Mouse (Mus musculus): ENCODE results near the gene Scd4. TPM values are rescaled to one million over a fixed set of nuclear protein-coding genes. Genes with fewer than 3 reads are reported as not detected.

Gene Scd4
- polyA plus RNA-seq, 1 experiment from 2014 or later, result 0.08 TPM

- ATAC-seq (ENCODE audit: low FRiP score, low TSS enrichment), result no peak; the same call in 1 of the 2 replicates
- Histone ChIP-seq H3K4me2 (replicated peaks; ENCODE audit: low read depth) (no peak overlapping the region), H3K27me3 (ENCODE audit: control insufficient read depth, insufficient read depth, low read length) (no peaks in the 10 kb centered on the region), H3K4me3 (ENCODE audit: low read depth, low read length) (no peak overlapping the region), H3K9ac (ENCODE audit: low read length) (no peak overlapping the region), H3K4me1 (replicated peaks; ENCODE audit: control insufficient read depth, insufficient read depth) (peaks cover 10% of the 10 kb centered on the region), H3K36me3 (ENCODE audit: control insufficient read depth, insufficient read depth, low read length) (peaks cover 41% of the 10 kb centered on the region), H3K27ac (replicated peaks) (no peak overlapping the region), H3K9me3 (ENCODE audit: control insufficient read depth, low read length) (no peaks in the 10 kb centered on the region)
- 54% methylated on average over 9 of the region's 9 CpGs for WGBS
- no peak for TF ChIP-seq CTCF (IDR thresholded peaks at IDR 0.05; ENCODE audit: low read depth)
- TF ChIP-seq EP300 (optimal IDR thresholded peaks at IDR 0.05), result no peak
- DNase-seq (ENCODE audit: low spot score), result peak; percentile 17
These were observed 31.1 kb upstream of the Scd4 start for GRCm38 (mm10) chr19:44301671-44302305.

- H3K4me2 ChIP-seq (replicated peaks; ENCODE audit: low read depth), result no peak overlapping the region
These were observed 30.0 kb upstream of the Scd4 start for GRCm38 (mm10) chr19:44302901-44303300.

GRCm38 (mm10) chr19:44303502-44303901 lies 29.4 kb upstream of the Scd4 start:
- no peak for TF ChIP-seq EP300 (optimal IDR thresholded peaks at IDR 0.05)
- TF ChIP-seq CTCF (IDR thresholded peaks at IDR 0.05; ENCODE audit: low read depth), result no peak
- Histone ChIP-seq H3K4me2 (replicated peaks; ENCODE audit: low read depth) (no peak overlapping the region), H3K4me1 (replicated peaks; ENCODE audit: control insufficient read depth, insufficient read depth) (peaks cover 4% of the 10 kb centered on the region; the same call in 1 of the 2 replicates), H3K9ac (ENCODE audit: low read length) (no peak overlapping the region), H3K27ac (replicated peaks) (no peak overlapping the region), H3K4me3 (ENCODE audit: low read depth, low read length) (no peak overlapping the region), H3K27me3 (ENCODE audit: control insufficient read depth, insufficient read depth, low read length) (no peaks in the 10 kb centered on the region), H3K9me3 (ENCODE audit: control insufficient read depth, low read length) (no peaks in the 10 kb centered on the region), H3K36me3 (ENCODE audit: control insufficient read depth, insufficient read depth, low read length) (peaks cover 41% of the 10 kb centered on the region)
- 31% methylated on average over 8 of the region's 8 CpGs for WGBS
- ATAC-seq (ENCODE audit: low FRiP score, low TSS enrichment) (no peak), DNase-seq (ENCODE audit: low spot score) (peak; percentile 18)

More at GRCm38 (mm10) chr19:44302901-44303300, 30.0 kb upstream of the Scd4 start:
- TF ChIP-seq EP300 (optimal IDR thresholded peaks at IDR 0.05) (no peak), CTCF (IDR thresholded peaks at IDR 0.05; ENCODE audit: low read depth) (no peak)
- Histone ChIP-seq H3K36me3 (ENCODE audit: control insufficient read depth, insufficient read depth, low read length) (peaks cover 44% of the 10 kb centered on the region), H3K4me3 (ENCODE audit: low read depth, low read length) (no peak overlapping the region), H3K27me3 (ENCODE audit: control insufficient read depth, insufficient read depth, low read length) (no peaks in the 10 kb centered on the region), H3K4me1 (replicated peaks; ENCODE audit: control insufficient read depth, insufficient read depth) (peaks cover 8% of the 10 kb centered on the region; the same call in 1 of the 2 replicates), H3K9ac (ENCODE audit: low read length) (no peak overlapping the region), H3K27ac (replicated peaks) (no peak overlapping the region), H3K9me3 (ENCODE audit: control insufficient read depth, low read length) (no peaks in the 10 kb centered on the region)
- no peak for ATAC-seq (ENCODE audit: low FRiP score, low TSS enrichment)
- peak; percentile 12 for DNase-seq (ENCODE audit: low spot score)
- 50% methylated on average over 11 of the region's 11 CpGs for WGBS

GRCm38 (mm10) chr19:44304419-44304818 lies 28.5 kb upstream of the Scd4 start:
- H3K4me1 ChIP-seq (replicated peaks; ENCODE audit: control insufficient read depth, insufficient read depth), result peaks cover 2% of the 10 kb centered on the region; the same call in 1 of the 2 replicates
- TF ChIP-seq CTCF (IDR thresholded peaks at IDR 0.05; ENCODE audit: low read depth), result no peak
- TF ChIP-seq EP300 (optimal IDR thresholded peaks at IDR 0.05), result no peak
- H3K27me3 ChIP-seq (ENCODE audit: control insufficient read depth, insufficient read depth, low read length), result no peaks in the 10 kb centered on the region
- H3K9me3 ChIP-seq (ENCODE audit: control insufficient read depth, low read length), result no peaks in the 10 kb centered on the region
- no peak overlapping the region for H3K4me3 ChIP-seq (ENCODE audit: low read depth, low read length)
- H3K36me3 ChIP-seq (ENCODE audit: control insufficient read depth, insufficient read depth, low read length), result peaks cover 37% of the 10 kb centered on the region
- ATAC-seq (ENCODE audit: low FRiP score, low TSS enrichment), result no peak
- no peak for DNase-seq (ENCODE audit: low spot score)
- H3K4me2 ChIP-seq (replicated peaks; ENCODE audit: low read depth), result no peak overlapping the region
- no peak overlapping the region for H3K27ac ChIP-seq (replicated peaks)
- 77% methylated on average over 10 of the region's 10 CpGs for WGBS
- no peak overlapping the region for H3K9ac ChIP-seq (ENCODE audit: low read length)

GRCm38 (mm10) chr19:44304851-44305510 lies 27.9 kb upstream of the Scd4 start:
- Histone ChIP-seq H3K36me3 (ENCODE audit: control insufficient read depth, insufficient read depth, low read length) (peaks cover 35% of the 10 kb centered on the region), H3K4me2 (replicated peaks; ENCODE audit: low read depth) (no peak overlapping the region), H3K9me3 (ENCODE audit: control insufficient read depth, low read length) (no peaks in the 10 kb centered on the region), H3K9ac (ENCODE audit: low read length) (no peak overlapping the region), H3K27me3 (ENCODE audit: control insufficient read depth, insufficient read depth, low read length) (no peaks in the 10 kb centered on the region), H3K4me3 (ENCODE audit: low read depth, low read length) (no peak overlapping the region), H3K4me1 (replicated peaks; ENCODE audit: control insufficient read depth, insufficient read depth) (peaks cover under 1% of the 10 kb centered on the region; the same call in 1 of the 2 replicates), H3K27ac (replicated peaks) (no peak overlapping the region)
- 84% methylated on average over 16 of the region's 16 CpGs for WGBS
- ATAC-seq (ENCODE audit: low FRiP score, low TSS enrichment) (no peak), DNase-seq (ENCODE audit: low spot score) (no peak)
- TF ChIP-seq CTCF (IDR thresholded peaks at IDR 0.05; ENCODE audit: low read depth), result no peak
- no peak for TF ChIP-seq EP300 (optimal IDR thresholded peaks at IDR 0.05)

GRCm38 (mm10) chr19:44305701-44306100 lies 27.2 kb upstream of the Scd4 start:
- no peak for TF ChIP-seq EP300 (optimal IDR thresholded peaks at IDR 0.05)
- TF ChIP-seq CTCF (IDR thresholded peaks at IDR 0.05; ENCODE audit: low read depth), result no peak
- Histone ChIP-seq H3K9me3 (ENCODE audit: control insufficient read depth, low read length) (no peaks in the 10 kb centered on the region), H3K36me3 (ENCODE audit: control insufficient read depth, insufficient read depth, low read length) (peaks cover 30% of the 10 kb centered on the region), H3K4me1 (replicated peaks; ENCODE audit: control insufficient read depth, insufficient read depth) (no peaks in the 10 kb centered on the region), H3K4me3 (ENCODE audit: low read depth, low read length) (no peak overlapping the region), H3K9ac (ENCODE audit: low read length) (no peak overlapping the region), H3K4me2 (replicated peaks; ENCODE audit: low read depth) (no peak overlapping the region), H3K27me3 (ENCODE audit: control insufficient read depth, insufficient read depth, low read length) (no peaks in the 10 kb centered on the region), H3K27ac (replicated peaks) (no peak overlapping the region)
- 83% methylated on average over 15 of the region's 15 CpGs for WGBS
- ATAC-seq (ENCODE audit: low FRiP score, low TSS enrichment), result no peak
- DNase-seq (ENCODE audit: low spot score), result no peak
